Mouse (Mus musculus) E14TG2a.4 (cell line): ENCODE results near the gene Cadps.

ENCODE experiments used
- CTCF ChIP-seq: conservative IDR thresholded peaks from 2 replicates; pipeline ENCODE4 v1.5.1; 2014; ENCODE audit warnings: low read length
- NANOG ChIP-seq: IDR thresholded peaks from 2 replicates; pipeline ENCODE4 v1.6.1; 2014; ENCODE audit warnings: borderline replicate concordance, low read length, mixed read lengths

GRCm38 (mm10) chr14:12345241-12345921 lies 477.5 kb downstream of the Cadps start:
- TF ChIP-seq CTCF = no peak
- no peak for TF ChIP-seq NANOG
